Mouse (Mus musculus): ENCODE data around the gene Trp53bp2.

The Trp53bp2 gene

DNA sequence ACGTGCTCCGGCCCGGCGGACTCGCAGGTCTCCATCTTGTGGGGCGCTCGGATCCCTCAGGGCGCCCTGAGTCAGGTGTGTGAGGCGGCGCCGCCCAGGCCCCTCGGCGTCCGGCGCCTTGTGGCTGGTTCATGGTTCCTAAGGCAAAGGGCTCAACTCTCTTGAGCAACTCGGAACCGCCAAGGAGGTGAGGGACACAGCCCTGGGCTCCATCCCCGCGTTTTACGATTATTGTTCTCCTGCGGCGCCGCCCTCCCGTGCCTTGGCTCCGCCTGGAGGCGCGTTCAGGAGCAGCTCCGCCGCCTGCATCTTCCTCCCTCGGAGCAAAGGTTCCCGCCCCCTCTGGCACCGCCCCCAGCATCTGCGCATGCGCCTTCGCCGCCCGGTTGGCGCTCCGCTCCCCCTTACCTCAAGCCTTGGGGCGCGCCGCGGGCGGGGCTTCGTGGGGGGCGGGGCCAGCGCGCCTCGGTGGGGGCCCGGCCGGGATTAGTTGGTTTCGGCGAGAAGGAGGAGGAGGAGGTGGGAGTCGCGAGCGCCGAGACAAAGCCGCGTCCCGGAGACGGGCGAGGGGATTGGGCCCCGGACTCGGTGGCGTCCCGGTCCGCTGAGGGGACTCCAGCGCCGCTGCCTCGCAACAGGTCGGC is at the start of gene Trp53bp2:
TSS of gene Trp53bp2 (plus strand) at position 489 of the 644 bp plus-strand sequence.
- DNase-seq (ENCODE audit: low read depth, low spot score): peak; percentile 99

DNA sequence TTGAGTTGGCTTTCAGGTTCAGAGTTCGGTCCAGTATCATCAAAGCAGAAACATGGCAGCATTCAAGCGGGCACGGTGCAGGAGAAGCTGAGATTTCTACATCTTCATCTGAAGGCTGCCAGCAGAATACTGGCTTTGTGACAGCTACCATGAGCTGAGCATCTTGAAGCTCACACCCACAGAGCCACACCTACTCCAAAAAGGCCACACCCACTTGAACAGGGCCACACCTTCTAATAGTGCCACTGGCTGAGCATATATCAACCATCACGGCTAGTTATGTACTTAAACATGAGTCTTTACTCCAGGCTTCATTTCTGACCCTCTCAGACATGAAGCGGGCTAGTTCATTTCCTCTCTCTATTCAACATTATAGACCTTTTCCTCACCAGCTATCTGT is 46.3 kb upstream of the Trp53bp2 start:
- DNase-seq (ENCODE audit: low read depth, low spot score): no peak

DNA sequence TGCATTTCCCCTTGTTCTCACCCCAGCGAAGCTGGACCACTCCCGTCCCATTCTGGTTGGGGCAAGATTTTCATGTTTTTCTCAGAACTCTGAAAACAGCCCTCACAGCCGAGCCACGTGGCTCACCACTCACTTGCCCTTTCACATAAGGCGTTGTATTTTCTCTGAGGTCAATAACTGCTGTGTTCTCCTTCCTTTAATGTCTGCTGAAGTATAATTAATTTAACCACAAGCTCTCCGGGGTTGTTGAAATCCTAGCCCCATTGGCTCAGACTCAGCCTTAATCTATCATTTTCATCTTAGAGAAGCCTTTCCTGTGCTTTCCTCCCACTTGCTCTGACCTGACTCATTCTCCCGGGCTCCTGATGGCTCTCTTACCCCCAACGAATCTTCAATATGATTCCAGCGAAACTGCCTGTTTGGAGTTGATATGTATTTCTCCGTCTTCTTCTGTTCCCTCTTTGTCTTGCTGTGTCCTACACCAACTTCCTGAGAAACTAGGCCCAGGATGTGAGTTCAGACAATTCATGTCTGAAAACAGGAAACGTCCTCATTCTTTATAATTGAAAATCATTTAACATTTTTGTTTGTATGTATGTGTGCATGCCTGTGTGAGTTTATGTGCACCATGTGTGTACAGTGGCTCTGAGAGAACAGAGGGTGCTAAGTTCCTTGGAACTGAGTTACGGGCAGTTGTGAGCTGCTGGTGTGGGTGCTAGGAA is 45.1 kb upstream of the Trp53bp2 start:
- no peak for DNase-seq (ENCODE audit: low read depth, low spot score)

DNA sequence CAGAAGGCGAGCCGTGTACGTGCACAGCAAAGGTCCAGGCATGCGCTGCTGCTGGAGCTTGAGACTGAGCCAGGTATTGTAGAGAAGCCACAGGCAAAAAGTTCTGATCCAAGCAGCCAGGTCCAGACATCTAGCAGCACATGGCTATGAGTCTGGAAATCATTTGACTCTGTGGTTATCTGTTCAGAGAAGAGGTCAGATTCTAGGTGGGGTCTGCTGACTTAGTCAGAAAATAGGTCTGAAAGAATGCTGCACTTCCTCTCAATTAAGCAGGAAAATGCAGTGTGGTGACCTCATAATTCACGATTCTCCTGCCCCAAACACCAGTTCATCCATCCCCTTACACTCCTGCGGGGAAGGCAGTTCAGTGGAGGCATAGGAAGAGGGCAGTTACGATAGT is 40.7 kb upstream of the Trp53bp2 start:
- no peak for DNase-seq (ENCODE audit: low read depth, low spot score)

DNA sequence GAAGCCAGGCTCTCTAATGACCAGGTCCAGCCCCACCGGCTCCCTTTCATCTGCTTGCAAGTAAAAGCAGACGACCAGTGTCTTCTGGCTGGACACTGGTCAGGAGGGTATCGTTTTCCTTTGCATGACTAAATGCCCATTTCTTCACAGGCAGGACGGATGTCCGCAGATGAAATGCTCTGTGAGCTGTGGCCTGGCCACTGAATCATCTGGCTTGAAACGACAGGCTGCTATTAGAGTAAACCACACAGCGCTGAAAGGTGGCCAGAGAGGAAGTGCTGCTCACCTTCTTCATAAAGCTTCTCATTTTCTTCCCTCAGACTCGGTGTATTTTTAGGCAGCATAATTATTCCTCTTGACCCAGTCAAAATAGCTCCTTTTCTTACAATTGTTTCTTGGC is 40.2 kb upstream of the Trp53bp2 start:
- DNase-seq (ENCODE audit: low read depth, low spot score): no peak

DNA sequence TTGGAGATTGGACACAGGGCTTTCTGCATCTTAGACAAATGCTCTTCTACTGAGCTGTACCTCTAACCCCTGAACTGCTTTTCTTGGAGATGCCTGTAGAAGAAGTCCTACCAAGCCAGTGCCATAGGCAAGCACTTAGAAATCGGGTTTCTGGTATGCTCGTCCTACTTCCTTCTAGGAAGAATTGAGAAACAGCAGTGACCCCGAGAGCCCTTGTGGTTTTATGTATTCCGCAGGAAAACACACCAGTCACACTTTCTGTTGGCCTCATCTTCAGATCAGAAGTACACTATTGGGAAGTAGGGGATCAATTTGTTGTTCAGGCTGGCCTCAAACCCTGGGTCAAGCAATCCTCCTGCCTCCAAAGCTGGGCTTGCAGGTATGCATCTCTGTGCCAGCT is 39.5 kb upstream of the Trp53bp2 start:
- DNase-seq (ENCODE audit: low read depth, low spot score): no peak

DNA sequence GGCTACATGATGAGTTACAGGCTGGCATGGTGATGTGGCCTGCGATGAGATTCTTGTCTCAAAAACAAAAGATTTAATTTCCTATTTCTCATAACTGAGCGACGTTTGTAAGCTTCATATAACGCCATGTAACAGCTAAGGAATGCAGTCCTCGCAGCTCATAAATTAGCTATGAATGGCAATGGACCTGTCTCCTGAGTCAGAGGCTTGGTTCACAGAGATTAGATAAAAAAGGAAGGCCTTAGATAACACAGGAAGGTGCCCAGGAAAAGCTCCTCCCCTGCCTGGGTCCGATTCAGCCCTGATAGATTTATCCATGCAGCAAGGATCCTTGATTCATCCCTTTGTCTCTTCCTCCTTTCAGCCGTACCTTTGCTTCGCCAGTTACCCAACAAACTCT is 37.1 kb upstream of the Trp53bp2 start:
- no peak for DNase-seq (ENCODE audit: low read depth, low spot score)

DNA sequence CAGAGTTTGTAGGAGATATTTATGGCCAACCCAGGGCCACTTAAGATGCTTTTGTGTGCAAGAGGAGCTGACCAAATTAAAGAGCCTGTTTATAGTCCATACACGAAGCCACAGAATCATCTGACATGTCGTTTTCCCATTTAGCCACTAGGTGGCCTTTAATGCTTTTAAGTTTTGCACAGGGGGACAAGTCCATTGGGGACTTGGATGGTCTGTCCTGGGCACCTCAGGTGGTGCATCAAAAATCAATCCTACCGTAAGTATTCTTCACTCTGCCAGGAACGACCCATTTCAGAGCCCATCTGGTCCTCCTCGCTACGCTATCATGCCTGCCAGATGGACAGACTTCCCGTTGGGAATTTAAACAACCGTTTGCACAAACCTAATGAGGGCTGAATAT is 32.8 kb upstream of the Trp53bp2 start:
- peak; percentile 93 for DNase-seq (ENCODE audit: low read depth, low spot score)

DNA sequence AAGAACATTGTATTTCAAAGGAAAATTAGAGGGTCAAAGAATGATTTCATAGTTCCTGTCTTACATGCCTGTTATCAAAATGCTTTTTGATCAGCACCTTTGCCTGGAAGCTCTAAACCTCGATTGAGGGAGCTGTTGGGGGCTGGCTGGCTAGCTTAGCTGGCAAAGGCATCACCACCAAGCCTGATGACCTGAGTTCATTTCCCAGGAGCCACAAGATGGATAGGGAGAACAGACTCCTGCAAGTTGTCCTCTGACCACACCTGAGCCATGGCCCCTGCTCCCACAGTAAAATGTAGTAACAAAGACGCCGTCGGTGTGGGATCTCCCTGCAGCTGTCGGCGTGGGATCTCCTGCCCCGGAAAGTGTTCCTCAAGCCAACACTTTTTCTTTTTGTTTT is 32.1 kb upstream of the Trp53bp2 start:
- DNase-seq (ENCODE audit: low read depth, low spot score): no peak

DNA sequence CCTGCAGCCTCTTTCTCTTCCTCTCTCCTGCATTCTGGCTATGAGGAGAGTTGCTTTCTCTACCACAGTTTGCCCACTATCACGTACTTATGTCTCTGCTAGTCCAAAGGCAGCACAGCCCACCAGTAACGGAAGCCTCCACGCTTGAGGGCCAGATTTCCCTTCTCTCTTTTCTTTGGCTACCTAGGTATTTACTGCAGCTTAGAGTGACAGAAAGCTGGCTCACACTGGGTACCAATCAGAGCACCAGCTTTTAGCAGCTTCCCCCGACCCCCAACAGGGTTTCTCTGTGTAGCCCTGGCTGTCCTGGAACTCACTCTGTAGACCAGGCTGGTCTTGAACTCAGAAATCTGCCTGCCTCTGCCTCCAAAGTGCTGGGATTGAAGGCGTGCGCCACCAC is 31.5 kb upstream of the Trp53bp2 start:
- DNase-seq (ENCODE audit: low read depth, low spot score): no peak

DNA sequence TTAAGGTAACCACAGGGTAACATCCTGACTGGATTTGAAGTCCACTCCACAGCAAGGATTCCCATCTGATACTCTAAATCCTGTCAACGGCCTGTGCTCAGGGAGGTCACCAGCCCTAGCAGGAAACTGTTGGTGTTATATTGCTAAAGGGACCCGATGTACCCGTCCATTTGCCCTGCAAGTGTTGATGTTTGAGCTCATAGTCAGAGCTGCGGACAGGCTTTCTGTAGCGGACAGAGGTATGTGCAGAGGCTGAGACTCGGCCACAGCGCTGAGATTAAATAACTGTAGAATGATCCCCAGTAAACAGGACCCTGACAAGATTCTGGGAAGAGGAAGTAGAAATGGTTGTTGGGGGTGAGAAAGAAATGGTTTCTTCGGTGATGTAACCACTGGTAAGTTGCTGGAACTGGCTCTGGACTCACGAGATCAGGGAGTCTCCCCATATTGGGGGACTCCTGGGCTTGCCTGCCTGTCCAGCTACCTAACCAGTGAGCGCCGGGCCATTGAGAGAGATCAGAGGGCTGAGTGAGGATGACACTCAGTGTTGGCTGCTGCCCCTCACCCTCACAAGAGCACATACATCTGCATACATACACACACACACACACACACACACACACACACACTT is 30.7 kb upstream of the Trp53bp2 start:
- DNase-seq (ENCODE audit: low read depth, low spot score): no peak

DNA sequence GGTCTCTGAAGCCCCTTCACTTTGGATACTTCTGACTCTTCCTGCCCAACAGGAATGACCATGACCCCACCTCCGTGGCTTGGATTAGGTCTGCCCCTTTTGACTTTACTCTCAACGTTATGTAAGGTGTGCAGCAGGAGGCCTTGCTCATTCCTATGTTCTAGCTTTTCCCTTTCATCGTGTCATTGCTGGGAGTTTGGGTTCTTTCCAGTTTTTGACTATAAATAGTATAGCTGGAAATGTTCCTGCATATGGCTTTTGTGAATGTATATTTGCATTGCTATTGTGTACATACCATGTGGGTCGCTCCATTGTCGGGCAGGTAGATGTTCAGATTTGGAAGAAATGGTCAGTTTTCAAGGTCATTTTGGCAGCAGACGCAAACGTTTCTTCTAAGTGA is 30.1 kb upstream of the Trp53bp2 start:
- peak; percentile 53 for DNase-seq (ENCODE audit: low read depth, low spot score)

DNA sequence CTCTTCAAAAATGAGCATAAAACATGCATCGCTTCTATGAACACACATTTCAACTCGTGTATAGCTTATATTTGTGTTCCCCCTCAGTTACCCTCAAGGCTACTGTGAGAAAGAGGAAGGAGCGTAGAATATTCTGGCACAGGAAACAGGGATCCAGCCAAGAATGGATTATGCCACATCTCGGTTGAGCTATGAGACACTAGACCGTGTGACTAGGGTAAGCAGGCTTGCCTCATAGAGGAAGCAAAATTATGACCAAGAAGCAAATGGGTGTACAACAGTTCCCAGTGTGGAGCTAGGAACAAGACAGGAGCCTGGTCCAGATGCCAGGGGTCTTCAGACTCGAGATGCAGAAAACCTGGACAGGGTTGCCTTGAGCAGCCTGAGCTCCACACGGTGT is 28.3 kb upstream of the Trp53bp2 start:
- no peak for DNase-seq (ENCODE audit: low read depth, low spot score)

DNA sequence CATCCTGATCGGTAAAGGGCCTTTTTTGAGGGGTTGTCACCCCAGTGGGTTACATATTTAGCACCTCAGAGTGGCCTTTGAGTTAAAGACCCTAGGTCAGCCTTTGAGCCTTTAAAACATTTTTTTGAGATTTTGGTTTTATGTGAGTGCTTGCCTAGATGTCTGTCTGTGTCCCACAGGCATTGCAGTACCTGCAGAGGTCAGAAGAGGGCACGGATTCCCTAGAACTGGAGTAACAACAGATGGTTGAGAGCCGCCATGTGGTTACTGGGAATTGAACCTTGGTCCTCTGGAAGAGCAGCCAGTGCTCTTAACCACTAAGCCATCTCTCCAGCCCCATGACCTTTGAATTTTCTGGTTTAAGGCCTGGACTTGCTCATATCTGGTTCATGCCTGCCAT is 27.6 kb upstream of the Trp53bp2 start:
- DNase-seq (ENCODE audit: low read depth, low spot score): no peak

DNA sequence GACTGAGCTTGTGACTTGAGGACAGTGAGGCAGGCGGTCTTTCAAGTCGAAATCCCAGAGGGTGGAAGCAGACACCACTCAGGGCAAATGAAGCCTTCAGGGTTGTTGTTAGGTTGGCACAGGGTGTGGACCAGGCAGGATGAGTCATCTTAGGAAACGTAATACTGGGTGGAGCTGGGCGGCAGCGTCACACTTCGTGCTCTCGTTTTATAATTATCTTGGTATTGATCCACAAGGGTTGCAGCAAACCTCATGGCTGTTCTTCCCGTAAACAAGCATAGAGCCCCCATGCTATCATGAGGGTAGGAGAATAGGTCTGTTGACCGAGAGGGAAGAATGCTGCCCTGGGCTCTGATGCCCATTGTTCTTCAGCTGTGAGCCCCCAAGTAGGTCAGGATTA is 25.9 kb upstream of the Trp53bp2 start:
- DNase-seq (ENCODE audit: low read depth, low spot score): no peak

DNA sequence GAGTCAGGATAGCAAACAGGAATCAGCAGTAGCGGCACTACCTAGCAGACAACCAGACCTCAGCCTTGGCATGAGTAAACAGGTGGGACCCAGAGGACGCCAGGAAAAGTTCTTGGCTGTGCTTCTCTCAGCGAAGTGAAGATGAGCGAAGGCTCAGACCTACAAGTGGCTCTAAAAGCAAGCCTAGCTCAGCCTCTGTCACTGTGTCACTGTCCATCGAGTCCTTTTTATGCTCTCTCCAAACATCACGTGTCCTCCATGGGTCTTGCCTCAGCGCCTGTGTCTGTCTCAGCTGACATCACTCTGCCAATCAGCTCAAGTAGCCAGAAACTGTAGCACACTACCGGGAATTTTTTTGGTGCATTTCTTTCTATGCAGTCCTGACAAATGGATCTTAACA is 22.5 kb upstream of the Trp53bp2 start:
- DNase-seq (ENCODE audit: low read depth, low spot score): no peak

DNA sequence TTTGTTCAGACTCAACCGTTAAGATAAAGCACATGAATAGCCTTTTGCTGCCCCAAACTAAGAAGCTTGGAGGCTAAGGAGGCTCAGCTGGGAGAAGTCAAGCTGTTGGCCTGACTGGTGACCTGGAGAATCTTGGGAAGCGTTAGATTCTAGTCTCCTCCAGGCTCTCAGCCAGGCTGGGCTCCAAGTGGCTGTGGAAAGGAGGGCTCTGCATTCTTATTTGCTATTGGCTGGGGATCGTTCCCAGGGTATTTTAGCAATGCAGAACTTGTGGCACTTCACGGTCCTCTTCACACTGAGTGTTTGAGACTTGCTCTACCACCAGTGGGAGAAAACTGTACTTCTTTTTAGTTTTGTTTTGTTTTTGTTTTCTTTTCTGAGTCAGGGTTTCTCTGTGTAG is 20.2 kb upstream of the Trp53bp2 start:
- no peak for DNase-seq (ENCODE audit: low read depth, low spot score)

DNA sequence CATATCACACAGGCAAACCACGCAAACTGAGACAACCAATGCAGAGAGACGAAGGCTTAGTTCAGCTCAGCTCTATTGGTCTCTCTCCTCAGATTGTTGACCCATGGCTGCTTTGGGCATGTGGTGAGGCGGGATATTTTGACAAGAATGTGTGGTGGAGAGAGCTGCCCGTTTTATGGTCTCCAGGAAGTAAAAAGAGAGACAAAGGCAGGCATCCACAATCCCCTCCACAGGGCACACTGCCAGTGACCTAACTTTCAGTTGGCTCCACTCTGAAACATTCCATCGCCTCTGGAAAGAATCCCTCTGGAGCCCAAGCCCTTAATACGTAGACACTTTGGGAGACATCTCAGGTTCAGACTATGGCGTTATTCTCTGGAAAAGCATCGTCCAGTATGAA is 10.8 kb upstream of the Trp53bp2 start:
- DNase-seq (ENCODE audit: low read depth, low spot score): no peak

DNA sequence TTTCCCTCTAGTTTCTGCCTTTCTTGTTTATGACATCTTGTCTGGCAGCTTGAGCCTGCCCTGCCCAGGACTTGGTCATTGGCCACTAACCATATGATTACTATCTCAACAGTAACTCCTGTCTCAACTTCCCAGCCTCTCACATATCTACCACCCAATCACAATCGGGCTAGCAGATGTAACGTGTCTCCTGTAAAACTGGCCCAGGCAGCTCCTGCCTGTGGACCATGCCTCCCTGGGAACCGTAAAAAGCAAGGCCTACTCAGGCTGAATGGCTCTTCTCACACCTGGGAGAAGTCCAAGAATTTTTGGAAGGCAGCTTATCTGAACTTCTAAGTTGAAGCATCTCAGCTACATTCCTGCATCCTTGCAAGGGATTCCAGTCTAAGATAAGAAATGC is 10.2 kb upstream of the Trp53bp2 start:
- DNase-seq (ENCODE audit: low read depth, low spot score): no peak

DNA sequence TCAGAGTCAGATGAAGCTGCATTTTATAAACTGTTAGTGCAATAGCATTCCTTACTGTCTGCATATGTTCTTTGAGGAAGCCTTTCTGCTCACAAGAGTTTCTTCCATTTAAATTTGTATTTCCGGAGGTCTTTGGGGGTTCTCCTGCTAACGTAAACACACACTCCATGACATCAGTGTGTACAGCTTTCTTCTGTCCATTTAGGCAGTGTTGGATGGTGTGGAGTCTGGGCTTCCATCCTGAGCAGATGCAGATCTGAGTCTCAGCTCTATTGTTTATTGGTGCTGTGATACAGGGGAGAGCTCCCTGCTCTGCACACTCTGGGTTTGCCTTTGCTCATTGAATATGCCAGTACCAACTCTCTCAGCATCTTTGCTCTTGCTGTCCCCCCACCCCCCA is 9.8 kb upstream of the Trp53bp2 start:
- DNase-seq (ENCODE audit: low read depth, low spot score): no peak

DNA sequence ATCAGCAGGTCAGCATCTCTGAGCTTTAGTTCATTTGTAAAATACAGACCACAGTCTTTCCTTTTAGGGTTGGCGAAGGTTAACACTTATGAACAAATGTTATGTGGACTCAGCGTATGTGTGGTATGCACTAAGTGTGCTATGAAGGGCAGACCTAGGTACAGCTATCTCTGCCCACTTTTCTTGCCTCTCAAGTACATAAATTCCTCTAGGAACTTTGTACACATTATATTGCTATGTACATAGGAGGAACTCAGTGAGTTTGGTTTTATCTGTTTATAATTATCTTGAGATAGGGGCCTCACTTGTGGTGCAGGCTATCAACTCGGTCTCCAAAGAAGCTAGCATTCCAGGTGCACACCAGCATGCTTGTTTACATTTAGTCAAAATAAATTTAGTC is 9.1 kb upstream of the Trp53bp2 start:
- DNase-seq (ENCODE audit: low read depth, low spot score): no peak

DNA sequence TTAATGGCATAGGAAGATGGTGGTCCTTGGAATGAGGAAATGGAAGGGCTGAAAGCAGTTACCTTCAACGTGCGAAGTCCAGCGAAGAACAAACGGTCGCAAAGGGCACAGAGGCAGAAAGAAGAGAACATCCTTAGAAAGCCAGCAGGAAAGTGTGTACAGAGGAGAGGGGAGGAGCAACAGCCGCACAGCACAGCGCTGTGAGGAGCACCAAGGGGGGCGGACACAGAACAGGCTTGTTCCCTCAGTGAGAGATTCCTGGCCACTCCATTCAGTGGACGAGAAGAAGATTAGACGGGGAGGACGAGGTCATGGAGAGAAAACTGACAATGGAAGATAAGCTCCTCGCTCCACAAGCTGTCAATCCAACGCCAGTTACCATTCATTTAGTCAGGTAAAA is 5.9 kb upstream of the Trp53bp2 start:
- no peak for DNase-seq (ENCODE audit: low read depth, low spot score)

DNA sequence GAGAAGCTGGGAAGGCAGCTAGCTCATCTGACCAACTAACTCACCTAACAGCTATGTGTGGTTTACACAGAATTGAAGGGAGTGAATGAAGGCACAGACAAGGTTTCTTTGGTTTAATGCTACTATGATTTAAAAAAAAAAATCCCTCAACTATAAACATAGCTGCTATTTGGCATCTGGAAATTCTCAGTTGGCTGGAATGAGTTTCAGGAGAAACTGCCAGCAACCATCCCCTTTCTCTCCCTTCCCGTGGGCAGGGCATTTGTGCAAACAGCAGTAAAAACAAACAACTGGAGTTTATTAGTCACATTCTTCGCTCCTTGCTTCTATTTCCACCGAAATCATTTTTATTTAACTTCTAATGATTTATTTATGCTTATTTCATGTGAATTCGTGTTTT is 2.4 kb upstream of the Trp53bp2 start:
- no peak for DNase-seq (ENCODE audit: low read depth, low spot score)
